Mouse (Mus musculus) neural tube, embryonic 14.5 days (tissue): ENCODE results near the gene Hsp90ab1. TPM values are rescaled to one million over a fixed set of nuclear protein-coding genes. Genes with fewer than 3 reads are reported as not detected.

Source experiments
- ATAC-seq: fragments of 200-750 bp; cut with Nextera tagmentation; 2 replicates; pipeline ENCODE4 v1.8.0; 2017; ENCODE audit warnings: low read depth, mild to moderate bottlenecking, moderate TSS enrichment, moderate library complexity
- H3K27ac ChIP-seq: fragments of 300-500 bp; sonication (generic); 2 replicates; pipeline ENCODE4 v1.5.1; 2014; ENCODE audit warnings: low read depth, mild to moderate bottlenecking, control low read depth, low read length, moderate library complexity, mixed read lengths
- H3K27me3 ChIP-seq: fragments of 300-500 bp; sonication (generic); 2 replicates; pipeline ENCODE4 v1.6.1; 2014; ENCODE audit warnings: low read length; ENCODE audit not compliant: control insufficient read depth, insufficient read depth
- H3K36me3 ChIP-seq: fragments of 300-500 bp; sonication (generic); 2 replicates; pipeline ENCODE4 v1.6.1; 2014; ENCODE audit warnings: low read length, mixed read lengths; ENCODE audit not compliant: control insufficient read depth, insufficient read depth
- H3K4me1 ChIP-seq: fragments of 300-500 bp; sonication (generic); 2 replicates; pipeline ENCODE4 v1.6.1; 2014; ENCODE audit warnings: low read length; ENCODE audit not compliant: control insufficient read depth, insufficient read depth
- H3K4me2 ChIP-seq: fragments of 300-500 bp; sonication (generic); 2 replicates; pipeline ENCODE4 v1.6.1; 2014; ENCODE audit warnings: mild to moderate bottlenecking, low read depth, low read length, control low read depth
- H3K4me3 ChIP-seq: fragments of 300-500 bp; sonication (generic); 2 replicates; pipeline ENCODE4 v1.5.1; 2014; ENCODE audit warnings: low read depth, low read length, control low read depth, mixed read lengths
- H3K9ac ChIP-seq: fragments of 300-500 bp; sonication (generic); replicated peaks from 2 replicates; pipeline ENCODE4 v1.6.1; 2014; ENCODE audit warnings: low read depth, mild to moderate bottlenecking, control low read depth, low read length, mixed read lengths
- H3K9me3 ChIP-seq: fragments of 300-500 bp; sonication (generic); 2 replicates; pipeline ENCODE4 v1.6.1; 2016; ENCODE audit warnings: low read length; ENCODE audit not compliant: control insufficient read depth
- WGBS: fragments of 180-500 bp; shearing (Covaris S2); extraction: QIAGEN DNeasy Blood & Tissue Kit; methylation state at CpG from one replicate; pipeline ENCODE4 v1.1.7; 2014; 5-methylcytosine and 5-hydroxymethylcytosine counted together
- polyA plus RNA-seq: library from polyadenylated mRNA; unstranded; fragments of >200 nt; fragmentation: Nextera tagmentation; extraction: Ambion mirVana; gene quantifications from 2 replicates; pipeline ENCODE4 v1.2.1, GENCODE M21; 2014

Hsp90ab1 gene
- polyA plus RNA-seq, 1 experiment from 2014 or later, result 1,278 TPM

- Histone ChIP-seq H3K36me3 (no peaks in the 10 kb centered on the region), H3K4me1 (0 out of 2 replicates have a peak, but pooled peaks cover 3% of the 10 kb centered on the region), H3K4me2 (no peak overlapping the region), H3K4me3 (no peak overlapping the region), H3K9ac (no peak overlapping the region), H3K9me3 (no peaks in the 10 kb centered on the region), H3K27ac (peak overlapping the region; percentile 45; the same call in 1 of the 2 replicates), H3K27me3 (no peaks in the 10 kb centered on the region)
- ATAC-seq, result peak; percentile 35
- 28% methylated on average over 14 of the region's 14 CpGs for WGBS
Measured at GRCm38 (mm10) chr17:45584939-45585678, 12.0 kb upstream of the Hsp90ab1 start.

- H3K36me3 ChIP-seq, result no peaks in the 10 kb centered on the region
- H3K4me3 ChIP-seq, result no peak overlapping the region
- 0 out of 2 replicates have a peak, but pooled peaks cover 3% of the 10 kb centered on the region for H3K4me1 ChIP-seq
- ATAC-seq, result peak; percentile 42
- 49% methylated on average over 12 of the region's 12 CpGs for WGBS
- H3K27me3 ChIP-seq, result no peaks in the 10 kb centered on the region
- H3K4me2 ChIP-seq, result no peak overlapping the region
- H3K9me3 ChIP-seq, result no peaks in the 10 kb centered on the region
- peak overlapping the region; percentile 45 for H3K27ac ChIP-seq
- no peak overlapping the region for H3K9ac ChIP-seq
Measured at GRCm38 (mm10) chr17:45584096-45584896, 11.2 kb upstream of the Hsp90ab1 start.

GRCm38 (mm10) chr17:45582715-45583355 is 9.8 kb upstream of the Hsp90ab1 start:
- Histone ChIP-seq H3K36me3 (no peaks in the 10 kb centered on the region), H3K4me3 (no peak overlapping the region), H3K9me3 (no peaks in the 10 kb centered on the region), H3K4me2 (no peak overlapping the region), H3K9ac (no peak overlapping the region), H3K27ac (no peak overlapping the region), H3K4me1 (0 out of 2 replicates have a peak, but pooled peaks cover 3% of the 10 kb centered on the region), H3K27me3 (no peaks in the 10 kb centered on the region)
- ATAC-seq, result no peak
- WGBS, result 73% methylated on average over 6 of the region's 6 CpGs

GRCm38 (mm10) chr17:45582188-45582587 is 9.1 kb upstream of the Hsp90ab1 start:
- Histone ChIP-seq H3K9me3 (no peaks in the 10 kb centered on the region), H3K27ac (no peak overlapping the region), H3K4me3 (no peak overlapping the region), H3K36me3 (no peaks in the 10 kb centered on the region), H3K4me2 (no peak overlapping the region), H3K4me1 (0 out of 2 replicates have a peak, but pooled peaks cover 3% of the 10 kb centered on the region), H3K9ac (no peak overlapping the region), H3K27me3 (no peaks in the 10 kb centered on the region)
- no peak for ATAC-seq
- WGBS, result 94% methylated on average over 6 of the region's 6 CpGs

GRCm38 (mm10) chr17:45581567-45581983 is 8.5 kb upstream of the Hsp90ab1 start:
- Histone ChIP-seq H3K27me3 (no peaks in the 10 kb centered on the region), H3K9ac (no peak overlapping the region), H3K27ac (no peak overlapping the region; the same call in 1 of the 2 replicates), H3K4me3 (no peak overlapping the region), H3K9me3 (no peaks in the 10 kb centered on the region), H3K4me2 (no peak overlapping the region), H3K36me3 (no peaks in the 10 kb centered on the region), H3K4me1 (0 out of 2 replicates have a peak, but pooled peaks cover 3% of the 10 kb centered on the region)
- peak; percentile 28 for ATAC-seq
- WGBS, result 22% methylated on average over 2 of the region's 2 CpGs

- Histone ChIP-seq H3K36me3 (no peaks in the 10 kb centered on the region), H3K27ac (no peak overlapping the region; the same call in 1 of the 2 replicates), H3K4me3 (no peak overlapping the region), H3K4me2 (no peak overlapping the region), H3K9me3 (no peaks in the 10 kb centered on the region), H3K9ac (no peak overlapping the region), H3K4me1 (0 out of 2 replicates have a peak, but pooled peaks cover 3% of the 10 kb centered on the region), H3K27me3 (no peaks in the 10 kb centered on the region)
- 46% methylated on average over 12 of the region's 12 CpGs for WGBS
- no peak for ATAC-seq
Measured at GRCm38 (mm10) chr17:45580958-45581477, 7.9 kb upstream of the Hsp90ab1 start.

- no peak for ATAC-seq
- no peaks in the 10 kb centered on the region for H3K9me3 ChIP-seq
- no peaks in the 10 kb centered on the region for H3K36me3 ChIP-seq
- WGBS, result 80% methylated on average over 4 of the region's 4 CpGs
- no peak overlapping the region for H3K9ac ChIP-seq
- no peak overlapping the region for H3K4me2 ChIP-seq
- peaks cover 10% of the 10 kb centered on the region; the same call in 1 of the 2 replicates for H3K4me1 ChIP-seq
- no peaks in the 10 kb centered on the region for H3K27me3 ChIP-seq
- no peak overlapping the region for H3K27ac ChIP-seq
- H3K4me3 ChIP-seq, result no peak overlapping the region
Measured at GRCm38 (mm10) chr17:45579554-45579953, 6.5 kb upstream of the Hsp90ab1 start.

GRCm38 (mm10) chr17:45578843-45579242 is 5.8 kb upstream of the Hsp90ab1 start:
- Histone ChIP-seq H3K4me3 (no peak overlapping the region), H3K9ac (no peak overlapping the region), H3K27ac (no peak overlapping the region), H3K4me2 (no peak overlapping the region), H3K27me3 (no peaks in the 10 kb centered on the region), H3K9me3 (no peaks in the 10 kb centered on the region), H3K4me1 (peaks cover 10% of the 10 kb centered on the region; the same call in 1 of the 2 replicates), H3K36me3 (no peaks in the 10 kb centered on the region)
- WGBS, result 81% methylated on average over 7 of the region's 7 CpGs
- no peak for ATAC-seq
